Mouse (Mus musculus): ENCODE measurements around the gene Gas7.

DNA sequence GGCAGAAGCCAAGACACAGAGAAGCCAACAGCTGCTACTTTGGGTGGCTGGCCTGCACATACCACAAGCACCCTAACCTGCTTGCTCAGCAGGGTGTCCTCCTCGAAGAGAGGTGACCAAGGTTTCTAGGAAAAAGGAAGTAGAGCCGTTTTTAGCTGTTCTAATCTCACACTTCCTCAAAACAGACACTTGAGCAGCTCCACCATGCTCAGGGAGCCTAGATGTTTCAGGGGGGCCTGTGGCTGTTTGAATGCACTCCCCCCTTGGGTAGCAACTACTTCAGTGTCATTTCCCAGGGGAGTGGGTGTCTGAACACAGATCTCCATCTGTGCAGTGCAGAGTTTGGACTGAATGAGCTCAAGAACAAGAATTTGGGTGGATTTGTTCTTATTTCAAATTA, 149.2 kb downstream of the Gas7 start:
- no peak for TF ChIP-seq CTCF (IDR thresholded peaks at IDR 0.05; ENCODE audit: low read depth, low read length)
- TF ChIP-seq POLR2A (IDR thresholded peaks at IDR 0.05; ENCODE audit: extremely low read depth, insufficient read depth, low read length) = no peak

Measured in liver, adult 2 months (tissue).